Mouse (Mus musculus): Measurements from ENCODE around the gene Tpm1.

Tpm1 gene

DNA sequence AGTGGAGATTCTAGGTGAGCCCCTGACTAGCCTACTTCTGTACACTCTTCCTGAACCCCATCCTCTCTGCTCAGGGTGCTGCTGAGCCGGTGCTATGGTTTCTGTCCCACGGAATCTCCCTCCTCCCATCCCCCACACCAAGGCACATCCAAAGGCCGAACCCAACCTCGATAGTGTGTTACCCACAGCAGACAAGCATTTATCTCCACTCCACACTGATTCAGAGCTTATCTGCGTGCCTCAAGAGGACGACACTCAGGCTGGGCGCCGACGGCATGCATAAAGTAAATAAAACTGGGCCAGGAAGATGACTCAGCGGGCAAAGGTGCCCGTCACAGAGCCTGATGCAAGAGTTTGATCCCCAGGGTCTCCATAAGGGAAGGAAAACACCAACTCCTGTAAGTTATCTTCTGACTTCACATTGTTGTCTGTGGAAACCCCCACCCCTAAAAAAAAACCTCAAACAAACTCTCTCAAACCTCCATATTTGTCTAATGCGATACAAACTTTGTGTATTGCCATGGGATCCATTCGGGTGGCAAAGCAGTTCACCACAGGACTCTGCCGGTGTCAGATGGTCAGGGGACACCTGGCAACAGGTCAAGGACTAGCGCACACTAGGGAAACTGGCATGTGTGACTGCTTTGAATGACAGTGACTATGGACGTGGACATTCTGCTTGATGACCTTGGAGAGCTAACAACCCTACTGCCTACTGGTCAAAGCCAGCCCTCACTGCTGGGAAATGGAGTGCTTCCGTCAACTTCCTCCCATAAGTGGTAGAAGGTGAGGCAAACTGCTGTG is 24.1 kb downstream of the Tpm1 start:
- no peak for DNase-seq

DNA sequence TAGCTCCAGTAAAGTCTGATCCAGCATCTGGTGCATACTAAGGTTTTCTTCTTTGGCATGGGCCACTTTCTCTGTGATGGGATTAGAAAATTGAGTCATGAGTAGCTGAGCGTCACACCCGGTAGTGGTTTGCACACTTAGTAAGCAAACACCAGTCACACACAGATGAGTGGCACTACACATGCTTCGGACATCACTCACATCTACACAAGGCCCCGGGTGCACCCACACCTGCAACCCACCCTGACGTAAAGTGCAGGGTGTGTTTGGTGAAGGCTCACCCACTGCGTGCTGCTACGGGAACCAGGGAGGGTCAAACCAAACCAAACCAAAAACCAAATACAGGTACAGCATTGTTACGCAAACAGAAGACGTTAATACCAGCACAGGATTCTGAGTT is 25.8 kb downstream of the Tpm1 start:
- DNase-seq = no peak

DNA sequence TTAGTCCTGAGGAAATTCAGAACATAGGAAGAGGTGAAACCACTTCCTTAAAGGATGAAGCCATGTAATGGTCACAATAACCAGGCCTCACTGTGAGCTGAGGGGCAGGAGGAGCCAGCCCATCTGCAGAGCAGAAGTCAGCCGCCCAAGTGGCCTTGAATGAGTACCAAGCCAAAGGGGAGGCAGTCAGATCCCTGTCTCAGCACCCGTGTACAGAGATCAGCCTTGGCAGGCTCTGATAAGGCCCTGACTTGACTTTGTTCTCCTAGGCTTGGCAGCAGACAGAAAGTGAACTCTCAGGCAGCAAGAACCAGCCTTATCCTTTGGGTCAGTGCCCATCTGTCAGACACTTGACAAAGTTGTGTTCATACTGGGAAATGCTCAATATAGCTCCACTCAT is 29.1 kb downstream of the Tpm1 start:
- no peak for DNase-seq

DNA sequence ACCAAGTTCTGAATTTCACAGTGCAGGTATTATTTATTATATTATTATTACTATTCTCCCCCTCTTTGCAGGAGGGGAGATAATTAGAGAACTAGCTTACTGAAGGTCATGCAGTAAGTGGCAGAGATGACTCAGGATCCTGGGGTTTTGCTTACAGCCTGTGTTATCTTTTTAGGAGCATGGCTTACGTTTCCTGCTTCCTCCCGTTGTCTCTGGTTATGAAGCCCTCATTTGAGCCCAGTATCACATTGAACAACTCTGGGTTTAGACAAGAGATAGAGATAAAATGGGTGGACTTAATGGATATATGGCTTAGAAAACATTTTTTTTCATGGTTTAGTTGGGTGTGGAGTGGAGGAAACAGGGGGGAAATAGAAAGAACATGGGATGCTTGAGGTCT is 35.7 kb downstream of the Tpm1 start:
- no peak for DNase-seq

DNA sequence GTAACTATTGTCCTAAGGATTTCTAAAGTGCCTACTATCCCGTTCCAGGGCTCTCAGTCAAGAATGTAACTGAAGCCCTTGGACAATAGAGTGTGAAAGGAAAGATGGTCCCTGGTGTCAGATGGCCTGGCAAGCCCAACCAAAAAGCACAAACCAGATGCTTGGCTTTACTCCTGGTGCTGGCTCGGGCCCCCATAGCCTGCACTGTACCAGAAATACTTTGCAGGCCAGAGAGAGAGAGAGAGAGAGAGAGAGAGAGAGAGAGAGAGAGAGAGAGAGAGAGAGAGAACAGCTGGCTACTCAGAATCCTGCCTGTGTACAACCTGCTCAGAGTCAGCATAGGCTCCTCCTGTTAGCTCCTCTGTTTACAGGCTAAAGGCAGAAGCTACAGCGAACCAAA is 36.7 kb downstream of the Tpm1 start:
- no peak for DNase-seq

DNA sequence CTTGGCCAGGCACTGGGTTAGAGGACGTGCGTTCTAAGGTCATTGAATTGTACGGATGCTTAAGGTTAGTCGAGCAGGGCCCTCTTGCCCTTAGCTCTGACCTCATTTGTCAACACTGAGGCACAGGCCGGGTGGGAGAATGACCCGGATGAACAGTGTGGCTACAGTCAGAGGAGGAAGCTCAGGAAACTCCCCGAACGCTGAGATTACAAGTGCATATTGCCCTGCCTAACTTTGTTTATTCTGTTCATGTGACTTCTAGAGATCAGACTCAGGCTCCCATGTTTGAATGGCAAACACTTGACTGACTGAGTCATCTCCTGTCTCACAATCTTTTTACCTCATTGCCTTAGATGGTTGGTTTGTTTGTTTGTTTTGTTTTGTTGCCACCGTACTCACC is 37.7 kb downstream of the Tpm1 start:
- DNase-seq = no peak

DNA sequence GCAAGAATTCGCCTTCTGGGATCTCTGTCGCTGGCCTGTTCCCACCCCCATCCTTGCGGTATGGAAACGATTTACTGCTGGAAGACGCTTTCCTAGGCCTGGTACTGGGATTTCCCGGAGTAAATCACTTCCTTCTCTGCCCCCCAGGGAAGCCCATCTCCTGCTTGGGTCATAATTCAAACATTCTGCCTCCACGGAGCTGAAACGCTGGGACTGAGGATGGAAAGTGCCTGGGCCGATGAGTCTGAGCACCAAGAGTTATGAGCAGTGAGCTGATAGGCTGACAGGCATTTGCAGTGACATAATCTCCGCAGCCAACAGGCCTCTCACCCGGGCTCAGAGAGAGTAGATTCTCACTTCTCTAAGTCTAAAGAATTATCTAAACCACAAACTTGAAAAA is 40.4 kb downstream of the Tpm1 start:
- DNase-seq = no peak

GRCm38 (mm10) chr9:67006376-67006775 is 42.8 kb downstream of the Tpm1 start:
- DNase-seq = no peak

DNA sequence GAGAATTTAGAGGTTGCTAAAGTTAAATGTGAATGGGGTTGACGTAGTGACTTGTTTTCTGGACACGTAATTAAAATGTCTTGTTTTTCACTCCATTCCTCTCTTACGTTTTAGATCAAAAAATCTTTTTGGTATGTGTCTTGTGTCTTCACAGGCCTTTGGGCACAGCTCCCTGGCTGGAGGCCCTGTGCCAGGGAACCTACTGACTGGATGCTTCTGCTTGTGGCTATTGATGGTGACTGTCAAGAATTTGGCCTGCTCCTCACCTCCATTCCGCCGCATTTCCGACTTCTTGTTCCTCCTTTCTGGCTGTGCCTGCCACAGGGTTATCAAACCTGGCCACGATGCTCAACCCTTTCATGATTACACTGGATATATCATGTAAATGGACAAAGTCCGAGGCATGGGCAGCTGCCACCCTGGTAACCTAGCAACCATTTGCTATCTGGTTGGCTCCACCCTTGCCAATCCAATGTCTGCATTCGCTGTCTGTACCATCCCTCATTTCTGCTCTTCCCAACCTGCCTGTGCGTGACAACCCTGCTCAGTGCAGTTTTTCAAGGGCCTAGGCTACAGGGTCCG is 44.0 kb downstream of the Tpm1 start:
- peak; percentile 41 for DNase-seq

DNA sequence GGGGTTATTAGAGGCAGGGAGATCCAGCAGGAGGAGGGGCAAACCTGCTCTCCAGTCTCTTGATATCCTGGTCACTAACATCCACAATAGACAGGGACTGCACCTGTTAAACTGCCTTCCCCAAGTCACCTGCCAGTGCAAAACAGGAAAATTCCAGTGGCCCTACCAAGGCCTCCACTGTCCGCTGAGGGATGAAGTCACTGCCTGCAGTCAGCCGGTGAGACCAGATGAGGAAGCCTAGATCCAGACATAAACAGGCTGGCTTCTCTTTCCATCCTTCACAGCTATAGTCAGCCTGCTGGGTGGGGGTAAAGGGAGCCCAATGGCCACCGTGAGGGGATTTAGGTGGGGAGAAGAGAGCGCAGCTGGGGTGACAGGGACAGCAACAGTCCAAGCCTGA is 45.5 kb downstream of the Tpm1 start:
- no peak for DNase-seq

- DNase-seq = no peak
Measured at GRCm38 (mm10) chr9:67003156-67003555, 46.0 kb downstream of the Tpm1 start.

- DNase-seq = no peak
Measured at GRCm38 (mm10) chr9:67001506-67001905, 47.7 kb downstream of the Tpm1 start.

GRCm38 (mm10) chr9:67001050-67001449 is 48.2 kb downstream of the Tpm1 start:
- DNase-seq = peak; percentile 74

- no peak for DNase-seq
Measured at GRCm38 (mm10) chr9:66999698-67000097, 49.5 kb downstream of the Tpm1 start.

DNA sequence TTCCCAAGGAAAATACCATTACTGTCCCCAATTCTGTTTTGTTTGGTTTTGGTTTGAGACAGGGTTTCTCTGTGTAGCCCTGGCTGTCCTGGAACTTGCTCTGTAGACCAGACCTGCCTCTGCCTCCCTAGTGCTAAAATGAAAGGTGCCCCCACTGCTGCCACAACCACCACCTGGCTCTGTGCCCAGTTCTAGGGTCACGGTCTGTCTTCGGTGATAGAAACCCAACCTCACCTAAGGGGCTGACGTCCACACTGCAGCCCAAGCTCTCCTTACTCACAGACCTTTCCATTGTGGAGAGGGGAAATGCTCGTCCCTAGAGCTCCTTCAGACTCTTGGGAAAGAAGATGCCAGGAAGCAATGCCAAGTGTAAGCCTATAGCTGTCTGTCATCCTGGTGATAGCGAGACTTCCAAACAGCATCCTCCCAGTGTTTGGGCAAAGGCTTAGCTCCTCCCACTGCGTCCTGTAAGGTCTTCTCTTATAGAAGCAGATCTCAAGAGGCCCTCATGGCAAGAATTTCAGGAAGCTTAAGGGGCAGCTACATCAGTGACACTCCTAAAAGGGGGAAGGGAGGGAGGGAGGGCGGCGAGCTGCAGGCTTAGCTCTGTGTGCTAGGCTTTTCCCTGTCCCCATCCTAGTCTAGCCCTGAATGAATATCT is 57.3 kb downstream of the Tpm1 start:
- DNase-seq = no peak

DNA sequence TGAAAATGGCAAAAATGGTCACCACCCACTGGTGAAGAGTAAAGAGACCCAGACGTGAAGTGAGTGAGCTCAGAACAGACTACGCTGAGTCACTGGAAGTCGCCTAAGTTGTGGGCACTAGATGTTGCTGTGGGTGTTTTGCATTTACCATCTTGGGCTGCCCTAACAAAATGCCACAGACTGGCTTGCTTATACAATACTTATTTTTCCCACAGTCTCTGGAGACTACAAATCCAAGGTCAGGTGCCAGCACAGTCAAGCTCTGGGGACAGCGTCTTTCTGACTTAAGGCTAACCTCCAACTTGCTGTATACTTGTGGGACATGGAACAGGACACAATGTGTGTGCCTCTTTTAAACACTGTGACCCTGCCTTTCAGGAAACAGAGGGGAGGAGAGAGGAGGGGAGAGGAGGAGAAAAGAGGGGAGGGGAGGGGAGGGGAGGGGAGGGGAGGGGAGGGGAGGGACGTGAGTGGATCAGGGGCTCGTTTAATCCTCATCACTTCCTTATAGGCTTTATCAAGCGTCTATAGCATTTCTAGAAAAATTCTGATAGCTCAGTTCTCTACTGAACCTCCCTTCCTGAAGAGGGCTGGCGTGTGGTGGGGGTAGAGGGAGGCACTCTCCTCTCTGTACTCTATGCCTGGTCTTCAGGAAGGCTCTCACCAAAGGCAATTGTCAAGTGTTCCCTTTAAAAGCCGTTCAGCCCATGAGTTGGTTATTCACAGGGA is 58.0 kb downstream of the Tpm1 start:
- DNase-seq = no peak

DNA sequence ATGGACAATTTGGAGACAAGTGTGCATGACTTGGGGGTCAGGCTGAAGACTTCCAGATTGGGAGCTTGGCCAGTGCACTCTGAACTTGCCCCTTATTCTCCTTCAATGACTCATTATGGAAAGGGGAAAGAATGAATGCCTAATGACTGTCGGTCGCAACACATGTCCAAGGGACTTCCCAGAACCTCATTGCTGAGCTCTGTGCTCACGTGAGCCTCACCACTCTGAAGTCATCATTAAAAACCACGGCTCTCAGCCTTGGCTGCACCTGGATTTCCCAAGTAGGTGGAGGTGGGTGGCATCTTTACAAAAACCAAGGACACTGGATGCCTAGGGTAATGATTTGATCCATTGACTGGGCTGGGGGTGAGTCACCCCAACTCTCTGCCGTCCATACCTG is 59.2 kb downstream of the Tpm1 start:
- DNase-seq = no peak

DNA sequence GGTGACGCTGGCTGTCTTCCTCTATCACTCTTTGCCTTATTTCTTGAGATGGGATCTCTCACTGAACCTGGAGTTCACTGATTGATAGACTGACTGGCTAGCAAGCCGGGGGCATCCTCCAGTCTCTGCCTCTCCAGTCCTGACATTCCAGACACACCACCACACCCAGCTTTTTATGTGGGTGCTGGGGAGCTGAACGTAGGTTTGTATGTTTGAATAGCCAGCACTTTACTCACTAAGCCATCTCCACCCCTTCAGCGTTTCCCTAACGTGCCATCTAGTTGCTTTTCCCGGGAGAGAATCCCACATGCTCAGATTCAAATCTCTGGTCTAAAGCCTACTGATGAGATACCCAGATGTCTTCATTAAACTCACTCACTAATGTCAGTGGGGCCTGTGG is 59.6 kb downstream of the Tpm1 start:
- no peak for DNase-seq

- no peak for DNase-seq
Measured at GRCm38 (mm10) chr9:66988888-66989414, 60.3 kb downstream of the Tpm1 start.

DNA sequence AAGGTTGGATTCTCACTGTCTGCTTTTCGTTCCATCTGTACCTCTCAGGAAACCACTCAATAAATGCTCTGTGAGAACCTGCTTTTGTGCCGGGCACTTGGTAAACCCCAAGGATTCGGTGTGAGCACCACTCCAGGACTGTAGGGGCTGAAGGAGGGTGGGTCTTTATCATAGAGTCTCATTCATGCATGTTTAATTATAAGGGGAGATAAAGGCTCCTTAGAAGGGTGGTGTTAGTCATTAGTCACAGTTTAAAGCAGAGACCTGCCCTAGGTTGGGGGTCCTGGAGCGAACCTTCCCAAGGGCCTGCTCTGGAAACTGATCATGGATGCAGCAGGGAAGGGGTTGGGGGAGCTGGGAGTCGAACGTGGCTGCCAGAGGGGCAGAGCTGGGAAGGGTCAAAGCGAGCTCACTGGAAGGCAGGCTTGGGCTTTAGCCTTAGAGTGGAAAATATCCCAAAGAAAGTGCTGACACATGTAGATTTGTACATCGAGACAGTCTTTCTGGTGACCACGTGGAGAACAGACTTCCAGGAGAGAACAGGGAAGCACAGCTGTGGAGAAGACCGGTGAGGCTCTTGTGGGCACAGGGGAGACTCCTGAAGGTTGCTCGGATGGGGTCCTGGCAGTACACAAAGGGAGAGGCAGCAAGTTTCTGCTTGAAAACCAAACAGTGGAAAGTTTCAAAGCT is 60.9 kb downstream of the Tpm1 start:
- no peak for DNase-seq

GRCm38 (mm10) chr9:66985377-66985776 is 63.8 kb downstream of the Tpm1 start:
- DNase-seq = no peak

- DNase-seq = no peak
Measured at GRCm38 (mm10) chr9:66982085-66982484, 67.1 kb downstream of the Tpm1 start.

- DNase-seq = peak; percentile 35
Measured at GRCm38 (mm10) chr9:66980458-66980857, 68.7 kb downstream of the Tpm1 start.
